Mouse (Mus musculus) macrophage (primary cell): Measurements from ENCODE around the gene Apol7c. TPM values are rescaled to one million over a fixed set of nuclear protein-coding genes. Genes with fewer than 3 reads are reported as not detected.

Source experiments
- polyA plus RNA-seq: library from polyadenylated mRNA; stranded (reverse); fragments of 250-400 nt; gene quantifications from 3 replicates; pipeline ENCODE4 v1.2.4, GENCODE M21; 2018; ENCODE audit warnings: inconsistent platforms

Apol7c gene
- polyA plus RNA-seq, 1 experiment from 2014 or later: 4.9 TPM

Other genes starting within 250 kb of the Apol7c start
- 0.08 to 0.63 TPM (median 0.27 TPM) in 3 replicates for gene Rbfox2, start 226.3 kb downstream of the Apol7c start, polyA plus RNA-seq
- gene Apol7a, start 134.2 kb downstream of the Apol7c start, polyA plus RNA-seq: not detected in 3 replicates
- gene Apol9a, start 122.2 kb downstream of the Apol7c start, polyA plus RNA-seq: 0.06 to 0.18 TPM in 2 of 3 replicates, not detected in the other
- not detected in 3 replicates for gene Apol7b, start 85.8 kb downstream of the Apol7c start, polyA plus RNA-seq
- not detected in 3 replicates for gene Apol10a, start 56.3 kb downstream of the Apol7c start, polyA plus RNA-seq
- gene Apol11a, start 25.0 kb downstream of the Apol7c start, polyA plus RNA-seq: not detected in 3 replicates
- not detected in 3 replicates for gene 1700025B11Rik, start 28.6 kb upstream of the Apol7c start, polyA plus RNA-seq
- gene Apol10b, start 62.8 kb upstream of the Apol7c start, polyA plus RNA-seq: 0.13 TPM in 1 of 3 replicates, not detected in the others
- gene Gm36245, start 65.9 kb upstream of the Apol7c start, polyA plus RNA-seq: not detected in 3 replicates
- not detected in 3 replicates for gene Apol11b, start 110.0 kb upstream of the Apol7c start, polyA plus RNA-seq
- 0.11 TPM in 1 of 3 replicates, not detected in the others for gene Apol7e, start 165.5 kb upstream of the Apol7c start, polyA plus RNA-seq
- gene Apol9b, start 195.7 kb upstream of the Apol7c start, polyA plus RNA-seq: 0.42 to 2.2 TPM (median 1.1 TPM) in 3 replicates
- not detected in 3 replicates for gene Apol8, start 223.7 kb upstream of the Apol7c start, polyA plus RNA-seq